Mouse (Mus musculus) layer of hippocampus, adult 2 months (tissue): ENCODE data around the gene Tbc1d30. TPM values are rescaled to one million over a fixed set of nuclear protein-coding genes. Genes with fewer than 3 reads are reported as not detected.

ENCODE experiments used
- DNase-seq, 2 experiments: peaks; one replicate each; pipeline ENCODE4 v3.0.0; 2022; ENCODE audit warnings: low spot score in 2 of 2
- H3K27ac ChIP-seq: fragments of 200-600 bp; 2 replicates; pipeline ENCODE4 v1.8.1; 2022
- H3K4me3 ChIP-seq: fragments of 200-600 bp; 2 replicates; pipeline ENCODE4 v1.8.1; 2022; ENCODE audit warnings: mild to moderate bottlenecking
- CTCF ChIP-seq: fragments of 200-600 bp; conservative IDR thresholded peaks from 2 replicates; pipeline ENCODE4 v1.8.1; 2022; ENCODE audit warnings: antibody characterized with exemption, mild to moderate bottlenecking, moderate library complexity
- total RNA-seq, 2 experiments: library from RNA; stranded (reverse); gene quantifications; 2 replicates each; pipeline ENCODE4 v1.2.3; 2021

Tbc1d30 gene
- total RNA-seq, 2 experiments from 2014 or later, result 37.0 to 37.2 TPM

- no peak overlapping the region for H3K4me3 ChIP-seq
- H3K27ac ChIP-seq, result no peak overlapping the region
- no peak for DNase-seq
- TF ChIP-seq CTCF, result no peak
These were observed 34.7 kb downstream of the Tbc1d30 start for GRCm38 (mm10) chr10:121316361-121316760.

- TF ChIP-seq CTCF, result no peak
- Histone ChIP-seq H3K4me3 (no peak overlapping the region), H3K27ac (peak overlapping the region; percentile 48; the same call in 1 of the 2 replicates)
- no peak for DNase-seq
These were observed 35.5 kb downstream of the Tbc1d30 start for GRCm38 (mm10) chr10:121315321-121316283.

GRCm38 (mm10) chr10:121314186-121314585 lies 36.9 kb downstream of the Tbc1d30 start:
- no peak for DNase-seq
- no peak for TF ChIP-seq CTCF
- H3K4me3 ChIP-seq, result no peak overlapping the region
- peak overlapping the region; percentile 28; the same call in 1 of the 2 replicates for H3K27ac ChIP-seq

DNA sequence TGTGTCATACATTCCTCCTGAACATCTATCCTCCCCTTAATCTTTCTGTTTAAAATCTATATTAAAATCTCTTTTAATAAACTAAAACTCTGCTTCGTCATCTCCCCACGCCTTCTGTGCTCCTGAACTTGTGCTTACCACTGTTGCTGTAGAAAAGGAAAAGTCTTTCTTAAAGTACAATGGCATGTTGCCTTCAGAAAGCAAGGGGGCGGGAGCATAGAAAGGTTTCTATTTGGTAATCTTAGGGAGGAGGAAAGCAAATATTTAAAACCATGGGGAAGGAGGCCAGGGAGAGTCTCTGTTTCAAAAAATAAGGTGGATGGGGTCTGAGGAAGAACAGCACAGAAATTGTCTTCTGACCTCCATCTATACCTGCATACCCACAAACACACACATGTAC lies 38.0 kb downstream of the Tbc1d30 start:
- Histone ChIP-seq H3K27ac (no peak overlapping the region), H3K4me3 (no peak overlapping the region)
- DNase-seq, result no peak
- TF ChIP-seq CTCF, result no peak

- H3K27ac ChIP-seq, result peak overlapping the region; percentile 97
- peak; percentile 12; the same call in 1 of the 2 replicates for TF ChIP-seq CTCF
- DNase-seq, result peak; percentile 76 to 85
- H3K4me3 ChIP-seq, result peak overlapping the region; percentile 89
These were observed 40.4 kb downstream of the Tbc1d30 start for GRCm38 (mm10) chr10:121310511-121311221.

DNA sequence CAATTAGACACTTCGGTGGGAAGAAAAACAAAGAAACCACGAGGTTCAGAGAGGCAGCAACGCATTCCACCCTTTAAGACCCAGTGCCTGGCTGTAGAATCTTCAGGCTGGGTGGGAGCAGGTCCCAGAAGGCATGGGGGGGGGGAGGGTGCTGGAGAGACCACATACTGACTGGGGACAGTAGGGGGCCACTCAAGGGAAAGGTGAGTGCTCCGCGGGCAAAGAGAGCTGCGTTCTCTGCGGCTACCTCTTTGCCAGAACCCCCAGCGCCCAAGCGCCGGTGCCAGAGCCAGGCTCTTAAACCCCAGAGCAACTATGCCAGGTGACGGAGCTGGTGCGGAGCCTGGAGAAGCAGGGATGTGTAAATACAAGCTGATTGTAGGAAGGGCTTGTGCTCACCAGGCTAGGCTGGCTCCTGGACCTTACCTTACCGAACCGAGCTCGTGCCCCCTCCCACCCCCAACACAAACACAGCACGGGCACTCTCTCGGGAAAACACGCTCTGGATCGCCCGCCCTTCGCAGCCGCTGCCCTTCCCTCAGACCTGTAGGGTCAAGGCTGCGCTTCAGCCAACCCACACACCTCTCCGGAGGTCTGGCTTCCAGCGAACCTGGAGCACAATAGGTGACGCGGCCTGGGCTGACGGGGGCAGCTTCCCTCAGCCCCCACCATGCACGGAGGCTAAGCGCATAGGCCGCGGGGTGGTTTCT lies 41.1 kb downstream of the Tbc1d30 start:
- peak overlapping the region; percentile 89 for H3K4me3 ChIP-seq
- no peak for TF ChIP-seq CTCF
- H3K27ac ChIP-seq, result peak overlapping the region; percentile 97
- DNase-seq, result peak in 1 of 2 experiments; percentile 29

DNA sequence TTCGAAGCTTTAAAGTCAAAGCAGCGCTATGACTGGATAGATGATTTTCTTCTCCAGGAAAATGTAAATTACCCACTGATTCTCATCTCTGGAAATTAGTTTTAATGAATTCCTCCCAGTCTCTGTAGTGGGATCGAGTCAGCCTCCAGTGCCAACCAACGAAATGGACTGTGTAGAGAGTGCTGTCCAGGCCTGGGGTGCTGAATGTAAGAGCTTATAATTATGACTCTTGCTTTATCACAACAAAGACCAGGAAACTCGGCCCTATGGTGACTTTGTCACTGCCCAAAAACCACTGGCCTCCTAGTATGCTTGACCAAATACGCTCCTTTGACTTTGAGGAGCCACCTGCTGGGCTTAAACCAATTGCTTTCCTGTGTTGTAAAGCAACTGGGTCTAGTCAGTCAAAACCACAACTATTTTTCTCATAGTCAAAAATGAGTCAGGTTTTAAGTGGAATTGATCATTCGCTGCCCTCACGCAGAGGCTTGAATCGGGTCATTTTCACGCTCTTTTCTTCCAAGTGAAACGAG lies 41.9 kb downstream of the Tbc1d30 start:
- DNase-seq, result no peak
- H3K27ac ChIP-seq, result peak overlapping the region; percentile 97; the same call in 1 of the 2 replicates
- no peak for TF ChIP-seq CTCF
- H3K4me3 ChIP-seq, result peak overlapping the region; percentile 89

- no peak overlapping the region for H3K27ac ChIP-seq
- TF ChIP-seq CTCF, result peak; percentile 60
- H3K4me3 ChIP-seq, result no peak overlapping the region
- no peak for DNase-seq
These were observed 45.6 kb downstream of the Tbc1d30 start for GRCm38 (mm10) chr10:121305441-121305840.

DNA sequence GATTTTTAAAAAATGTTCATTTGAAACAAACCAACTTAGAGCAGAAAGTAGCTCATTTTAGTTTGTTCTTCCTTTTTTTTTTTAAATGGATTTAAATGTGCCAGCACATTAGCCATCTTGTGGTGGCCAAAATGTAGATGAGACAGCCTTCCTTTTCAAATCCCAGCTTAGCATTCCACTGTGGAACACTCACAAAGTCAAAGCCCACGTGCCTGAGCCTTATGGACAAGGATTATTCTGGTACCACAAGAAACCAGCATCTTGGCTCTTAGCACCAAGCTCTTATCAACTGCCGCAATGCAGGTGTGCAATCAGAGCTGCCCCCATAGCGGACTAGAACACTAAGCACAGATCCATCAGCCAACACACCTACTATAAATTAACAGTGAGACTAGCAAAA lies 47.5 kb downstream of the Tbc1d30 start:
- H3K4me3 ChIP-seq, result no peak overlapping the region
- no peak for DNase-seq
- H3K27ac ChIP-seq, result no peak overlapping the region
- no peak for TF ChIP-seq CTCF

DNA sequence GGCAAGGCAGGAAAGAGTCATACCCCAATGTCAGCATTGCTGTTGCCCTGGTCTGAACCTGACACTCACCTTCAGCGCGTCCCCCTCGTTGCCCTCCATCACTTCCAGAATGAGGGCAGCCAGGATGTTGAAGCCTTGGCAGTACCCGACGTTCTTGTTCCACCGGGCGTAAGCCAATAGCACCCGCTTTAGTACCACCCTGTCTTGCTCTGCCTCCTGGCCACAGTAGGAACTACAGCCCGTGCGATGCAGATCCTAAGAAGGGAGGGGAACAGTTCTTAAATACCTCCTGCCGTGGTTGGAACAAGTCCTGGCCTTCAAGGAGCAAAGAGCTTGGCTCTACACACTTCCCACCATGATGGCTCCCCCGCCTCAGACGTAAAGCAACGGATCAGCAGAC lies 49.2 kb downstream of the Tbc1d30 start:
- peak; percentile 60 for TF ChIP-seq CTCF
- no peak for DNase-seq
- Histone ChIP-seq H3K4me3 (no peak overlapping the region), H3K27ac (no peak overlapping the region)

DNA sequence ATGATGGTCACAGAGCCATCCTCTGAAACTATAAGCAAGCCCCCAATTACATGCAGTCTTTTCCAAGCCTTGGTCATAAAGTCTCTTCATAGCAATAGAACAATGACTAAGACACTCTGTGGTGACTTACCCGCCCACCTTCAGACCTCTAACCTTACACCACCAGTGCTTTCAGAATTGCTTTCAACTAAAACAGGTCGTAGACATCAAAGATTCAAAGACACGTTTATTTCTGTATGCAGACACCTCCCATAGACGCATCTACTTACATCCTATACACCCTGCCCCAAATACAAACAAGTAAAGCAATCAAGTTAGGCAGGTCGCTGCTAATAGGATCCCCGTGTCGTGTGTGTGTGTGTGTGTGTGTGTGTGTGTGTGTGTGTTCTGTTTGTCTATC lies 50.4 kb downstream of the Tbc1d30 start:
- DNase-seq, result no peak
- H3K4me3 ChIP-seq, result no peak overlapping the region
- TF ChIP-seq CTCF, result no peak
- no peak overlapping the region for H3K27ac ChIP-seq

- Histone ChIP-seq H3K27ac (peak overlapping the region; percentile 53; the same call in 1 of the 2 replicates), H3K4me3 (peak overlapping the region; percentile 19; the same call in 1 of the 2 replicates)
- no peak for DNase-seq
- TF ChIP-seq CTCF, result peak; percentile 17; the same call in 1 of the 2 replicates
These were observed 53.9 kb downstream of the Tbc1d30 start for GRCm38 (mm10) chr10:121297054-121297701.
